Mouse (Mus musculus) liver, embryonic 14.5 days (tissue): ENCODE measurements at regions not wholly inside any gene's neighbourhood (a gene's known extent, or its start where the extent isn't known, plus 50 kb on each side); places are given as distances from the start of the nearest gene placed in this dataset.

Source experiments
- ATAC-seq: fragments of 200-750 bp; cut with Nextera tagmentation; 2 replicates; pipeline ENCODE4 v1.8.0; 2017; ENCODE audit warnings: moderate number of reproducible peaks, mild to moderate bottlenecking, moderate library complexity; ENCODE audit not compliant: insufficient read depth
- DNase-seq, 3 experiments: peaks; one replicate each; pipeline ENCODE4 v3.0.0-alpha.2; 2012 to 2013; ENCODE audit warnings: low read depth in 3 of 3, low spot score in 3 of 3
- H3K27ac ChIP-seq: fragments of 300-500 bp; sonication (generic); 2 replicates; pipeline ENCODE4 v1.5.1; 2014; ENCODE audit warnings: moderate library complexity, mild to moderate bottlenecking, control low read depth, inconsistent platforms
- H3K27me3 ChIP-seq: fragments of 300-500 bp; sonication (generic); 2 replicates; pipeline ENCODE4 v1.6.1; 2014; ENCODE audit warnings: mild to moderate bottlenecking, low read length, moderate library complexity; ENCODE audit not compliant: control insufficient read depth, insufficient read depth
- H3K36me3 ChIP-seq: fragments of 300-500 bp; sonication (generic); replicated peaks from 2 replicates; pipeline ENCODE4 v1.6.1; 2014; ENCODE audit warnings: low read depth; ENCODE audit not compliant: control insufficient read depth, insufficient read depth
- H3K4me1 ChIP-seq, 2 experiments: fragments of 200-500 bp in 1 of 2; fragments of 300-500 bp in 1 of 2; sonication (generic) in 1 of 2; replicated peaks; 2 replicates each; pipeline ENCODE4 v1.6.1; 2012 to 2014; ENCODE audit warnings: antibody characterized with exemption in 1 of 2, inconsistent platforms in 1 of 2, low read length in 1 of 2; ENCODE audit not compliant: control insufficient read depth in 2 of 2, insufficient read depth in 2 of 2
- H3K4me2 ChIP-seq: fragments of 300-500 bp; sonication (generic); 2 replicates; pipeline ENCODE4 v1.6.1; 2014; ENCODE audit warnings: low read depth, mild to moderate bottlenecking, control low read depth, moderate library complexity
- H3K4me3 ChIP-seq, 2 experiments: fragments of 200-500 bp in 1 of 2; fragments of 300-500 bp in 1 of 2; sonication (generic) in 1 of 2; 2 replicates each; pipeline ENCODE4 v1.5.1; 2012 to 2014; ENCODE audit warnings: low read depth in 2 of 2, low read length in 2 of 2, mild to moderate bottlenecking in 2 of 2, control low read depth in 1 of 2, inconsistent platforms in 1 of 2, moderate library complexity in 1 of 2; ENCODE audit not compliant: insufficient read depth in 1 of 2
- H3K9ac ChIP-seq: fragments of 300-500 bp; sonication (generic); replicated peaks from 2 replicates; pipeline ENCODE4 v1.6.1; 2014; ENCODE audit warnings: mild to moderate bottlenecking, control low read depth, moderate library complexity
- H3K9me3 ChIP-seq: fragments of 300-500 bp; sonication (generic); 2 replicates; pipeline ENCODE4 v1.6.1; 2016; ENCODE audit warnings: low read length, mixed read lengths; ENCODE audit not compliant: control insufficient read depth
- CTCF ChIP-seq: IDR thresholded peaks from 2 replicates; pipeline ENCODE4 v1.5.1; 2016; ENCODE audit warnings: antibody characterized with exemption, low read depth, control low read depth
- EP300 ChIP-seq: IDR thresholded peaks from 2 replicates; pipeline ENCODE4 v1.6.1; 2016; ENCODE audit warnings: antibody characterized with exemption, low read depth
- WGBS: fragments of 180-500 bp; shearing (Covaris S2); extraction: QIAGEN DNeasy Blood & Tissue Kit; methylation state at CpG from one replicate; pipeline ENCODE4 v1.1.7; 2014; ENCODE audit not compliant: insufficient replicate concordance; 5-methylcytosine and 5-hydroxymethylcytosine counted together

DNA sequence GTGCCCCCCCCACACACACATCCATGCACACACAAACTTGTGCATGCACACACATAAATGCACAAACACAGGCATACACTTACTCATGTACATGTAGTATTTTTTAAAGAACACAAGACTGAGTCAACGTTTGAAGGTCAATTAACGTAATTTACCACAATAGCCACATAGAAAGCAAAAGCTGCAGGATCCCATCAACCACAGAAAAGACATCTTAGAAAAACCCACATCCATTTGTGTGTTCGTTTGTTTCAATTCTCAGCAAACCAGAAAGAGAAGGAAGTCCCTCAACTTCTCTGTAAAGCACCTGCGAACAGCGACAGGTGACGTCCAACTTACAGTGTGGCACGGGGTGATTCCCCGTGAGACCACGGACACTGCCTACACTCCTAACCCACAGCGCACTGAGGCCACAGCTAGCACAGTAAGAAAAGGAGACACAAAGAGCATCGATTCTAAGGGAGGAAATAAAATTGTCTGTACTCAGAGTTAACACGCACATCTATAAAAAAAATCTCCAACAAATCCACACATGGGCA is 53.8 kb downstream of the Dio3 start:
- no peak for TF ChIP-seq CTCF
- TF ChIP-seq EP300 = no peak
- no peak overlapping the region for H3K9ac ChIP-seq
- no peaks in the 10 kb centered on the region for H3K9me3 ChIP-seq
- WGBS = 74% methylated on average over 12 of the region's 12 CpGs
- ATAC-seq (no peak), DNase-seq (no peak)
- H3K4me2 ChIP-seq = no peak overlapping the region
- no peak overlapping the region for H3K27ac ChIP-seq
- no peaks in the 10 kb centered on the region for H3K36me3 ChIP-seq
- H3K27me3 ChIP-seq = no peaks in the 10 kb centered on the region
- H3K4me1 ChIP-seq = no peaks in the 10 kb centered on the region
- no peak overlapping the region for H3K4me3 ChIP-seq

DNA sequence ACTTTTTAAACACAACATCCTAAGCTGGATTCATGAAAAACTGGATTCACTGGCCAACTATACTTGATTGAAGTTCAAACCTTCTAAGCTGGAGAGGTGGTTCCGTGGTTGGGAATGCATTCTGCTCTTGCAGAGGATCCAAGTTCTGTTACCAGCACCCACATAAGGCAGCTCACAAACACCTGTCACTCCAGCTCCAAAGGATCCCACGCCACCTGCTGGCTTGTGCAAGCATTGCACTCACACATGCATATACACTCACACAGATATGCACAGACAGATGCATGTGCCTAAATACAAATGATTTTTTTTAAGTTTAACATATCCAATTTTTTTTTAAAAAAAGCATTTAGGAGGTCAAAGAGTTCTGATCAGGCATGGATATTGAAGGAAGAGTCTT is 55.7 kb downstream of the Dio3 start:
- H3K4me2 ChIP-seq = no peak overlapping the region
- H3K27ac ChIP-seq = no peak overlapping the region
- H3K9ac ChIP-seq = no peak overlapping the region
- ATAC-seq (no peak), DNase-seq (no peak)
- no peak overlapping the region for H3K4me3 ChIP-seq
- TF ChIP-seq EP300 (no peak), CTCF (peak; percentile 40)
- H3K36me3 ChIP-seq = no peaks in the 10 kb centered on the region
- no peaks in the 10 kb centered on the region for H3K27me3 ChIP-seq
- no peaks in the 10 kb centered on the region for H3K4me1 ChIP-seq
- no peaks in the 10 kb centered on the region for H3K9me3 ChIP-seq
- WGBS = 52% methylated on average over 2 of the region's 2 CpGs

DNA sequence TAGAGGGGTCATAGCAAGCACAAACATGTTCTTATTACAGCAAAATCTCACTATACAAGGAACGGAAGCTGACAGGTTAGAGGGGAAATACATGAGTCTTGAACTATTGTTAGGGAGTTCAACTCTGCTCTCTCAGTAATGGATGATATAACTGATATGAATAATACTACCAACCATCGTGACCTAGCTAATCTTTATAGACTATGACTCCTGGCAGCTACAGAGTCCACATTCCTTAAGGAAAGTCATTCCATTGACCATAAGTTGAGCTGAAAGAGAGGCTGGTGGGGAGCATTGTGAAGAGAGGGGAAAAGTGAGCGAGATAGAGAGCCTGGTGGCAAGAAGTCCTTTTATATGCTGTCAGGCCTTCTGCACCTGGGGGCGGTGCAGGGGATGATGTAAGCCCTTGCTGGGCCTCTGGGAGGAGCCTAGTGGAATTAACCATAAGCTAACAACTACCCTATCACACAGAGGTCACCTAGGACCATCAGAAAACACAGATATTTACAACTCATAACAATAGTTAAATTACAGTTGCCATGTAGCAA is 65.5 kb downstream of the Dio3 start:
- WGBS = 66% methylated on average over 4 of the region's 4 CpGs
- Histone ChIP-seq H3K9me3 (no peaks in the 10 kb centered on the region), H3K4me2 (no peak overlapping the region), H3K9ac (no peak overlapping the region), H3K27ac (no peak overlapping the region), H3K4me1 (no peaks in the 10 kb centered on the region), H3K4me3 (no peak overlapping the region), H3K36me3 (no peaks in the 10 kb centered on the region), H3K27me3 (no peaks in the 10 kb centered on the region)
- ATAC-seq (no peak), DNase-seq (no peak)
- no peak for TF ChIP-seq CTCF
- no peak for TF ChIP-seq EP300

DNA sequence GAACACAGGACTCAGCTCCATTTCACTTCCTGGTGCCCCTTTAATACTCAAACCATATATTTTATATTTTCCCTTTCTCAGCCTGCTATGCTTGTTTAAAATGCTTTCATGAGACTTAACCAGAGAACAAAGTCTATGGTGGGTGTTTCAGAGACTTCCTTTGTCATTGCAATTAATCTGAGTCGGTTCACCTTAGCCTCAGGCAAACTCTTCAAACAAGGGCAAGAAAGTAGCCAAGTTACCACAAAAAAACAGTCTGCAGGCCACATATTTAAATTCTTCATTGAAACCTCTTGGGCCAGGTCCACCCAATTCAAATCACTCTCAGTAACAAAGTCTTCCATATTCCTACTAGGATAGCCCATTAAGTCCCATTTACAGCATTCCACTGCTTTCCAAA is 70.8 kb downstream of the Dio3 start:
- no peak overlapping the region for H3K4me3 ChIP-seq
- ATAC-seq (no peak), DNase-seq (no peak)
- no peaks in the 10 kb centered on the region for H3K4me1 ChIP-seq
- H3K36me3 ChIP-seq = no peaks in the 10 kb centered on the region
- no peaks in the 10 kb centered on the region for H3K27me3 ChIP-seq
- H3K9ac ChIP-seq = no peak overlapping the region
- H3K9me3 ChIP-seq = no peaks in the 10 kb centered on the region
- 58% methylated on average over 1 of the region's 1 CpGs for WGBS
- no peak overlapping the region for H3K27ac ChIP-seq
- TF ChIP-seq EP300 = no peak
- TF ChIP-seq CTCF = no peak
- no peak overlapping the region for H3K4me2 ChIP-seq

DNA sequence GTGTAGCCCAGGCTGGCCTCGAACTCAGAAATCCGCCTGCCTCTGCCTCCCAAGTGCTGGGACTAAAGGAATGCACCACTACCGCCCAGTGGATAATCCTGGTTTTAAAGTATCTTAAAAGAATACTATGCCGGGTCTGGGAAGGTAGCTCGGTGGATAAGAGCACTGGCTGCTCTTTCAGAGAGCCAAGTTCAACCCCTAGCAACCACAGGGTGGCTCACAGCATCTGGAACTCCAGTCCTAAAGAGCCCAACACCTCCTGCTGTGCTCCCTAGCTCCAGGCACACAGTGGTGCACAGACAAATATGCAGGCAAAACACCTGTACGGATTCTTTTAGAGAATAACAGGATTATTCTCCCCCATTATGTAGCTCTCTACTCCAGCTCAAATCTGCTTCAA is 77.0 kb downstream of the Dio3 start:
- Histone ChIP-seq H3K4me2 (no peak overlapping the region), H3K36me3 (no peaks in the 10 kb centered on the region), H3K27me3 (no peaks in the 10 kb centered on the region), H3K4me3 (no peak overlapping the region), H3K9ac (no peak overlapping the region), H3K4me1 (no peaks in the 10 kb centered on the region), H3K9me3 (no peaks in the 10 kb centered on the region), H3K27ac (no peak overlapping the region)
- ATAC-seq (no peak), DNase-seq (no peak)
- TF ChIP-seq CTCF (no peak), EP300 (no peak)
- 46% methylated on average over 6 of the region's 6 CpGs for WGBS
